Mouse (Mus musculus) kidney, adult 8-10 months (tissue): Measurements from ENCODE around the gene Nxpe5.
"Not testable (repeated sequence)": the region's sequence is repeated elsewhere in the genome, so short reads cannot be mapped to it uniquely, and the experiment has no call there.

Experiments
- DNase-seq, 2 experiments: peaks; one replicate each; pipeline ENCODE4 v3.0.0; 2022

Nxpe5 gene

DNA sequence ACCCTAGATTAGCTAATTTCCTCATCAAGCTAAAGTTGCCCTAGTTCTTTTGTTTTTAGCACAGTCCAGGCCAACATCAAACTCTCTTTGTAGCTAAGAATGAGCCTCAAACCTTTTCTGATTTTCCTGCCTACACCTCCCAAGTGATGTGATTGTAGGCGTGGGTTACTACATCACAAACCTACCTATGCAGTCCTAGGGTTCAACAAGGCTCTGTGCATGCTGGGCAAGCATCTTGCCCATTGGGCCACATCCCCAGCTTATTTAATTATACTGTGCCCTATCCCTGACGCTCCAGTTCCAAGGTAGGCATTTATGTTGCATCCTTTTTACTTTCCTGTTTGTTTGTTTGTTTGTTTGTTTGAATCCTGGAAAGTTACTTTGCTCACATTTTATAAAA, at the start of gene Nxpe5:
Nxpe5 (plus strand) TSS at position 199 of the 400 bp plus-strand sequence.
- no peak for DNase-seq

- DNase-seq, result peak; percentile 83 to 86
Measured at GRCm38 (mm10) chr5:138186950-138187638, 38.6 kb upstream of the Nxpe5 start, which contains the start of the genes Taf6 and Cnpy4. TSS of gene Taf6 (minus strand) at chr5:138187451. TSS of gene Cnpy4 (plus strand) at chr5:138187485.

- DNase-seq, result peak; percentile 77 to 79
Measured at GRCm38 (mm10) chr5:138187661-138188306, 37.9 kb upstream of the Nxpe5 start.

DNA sequence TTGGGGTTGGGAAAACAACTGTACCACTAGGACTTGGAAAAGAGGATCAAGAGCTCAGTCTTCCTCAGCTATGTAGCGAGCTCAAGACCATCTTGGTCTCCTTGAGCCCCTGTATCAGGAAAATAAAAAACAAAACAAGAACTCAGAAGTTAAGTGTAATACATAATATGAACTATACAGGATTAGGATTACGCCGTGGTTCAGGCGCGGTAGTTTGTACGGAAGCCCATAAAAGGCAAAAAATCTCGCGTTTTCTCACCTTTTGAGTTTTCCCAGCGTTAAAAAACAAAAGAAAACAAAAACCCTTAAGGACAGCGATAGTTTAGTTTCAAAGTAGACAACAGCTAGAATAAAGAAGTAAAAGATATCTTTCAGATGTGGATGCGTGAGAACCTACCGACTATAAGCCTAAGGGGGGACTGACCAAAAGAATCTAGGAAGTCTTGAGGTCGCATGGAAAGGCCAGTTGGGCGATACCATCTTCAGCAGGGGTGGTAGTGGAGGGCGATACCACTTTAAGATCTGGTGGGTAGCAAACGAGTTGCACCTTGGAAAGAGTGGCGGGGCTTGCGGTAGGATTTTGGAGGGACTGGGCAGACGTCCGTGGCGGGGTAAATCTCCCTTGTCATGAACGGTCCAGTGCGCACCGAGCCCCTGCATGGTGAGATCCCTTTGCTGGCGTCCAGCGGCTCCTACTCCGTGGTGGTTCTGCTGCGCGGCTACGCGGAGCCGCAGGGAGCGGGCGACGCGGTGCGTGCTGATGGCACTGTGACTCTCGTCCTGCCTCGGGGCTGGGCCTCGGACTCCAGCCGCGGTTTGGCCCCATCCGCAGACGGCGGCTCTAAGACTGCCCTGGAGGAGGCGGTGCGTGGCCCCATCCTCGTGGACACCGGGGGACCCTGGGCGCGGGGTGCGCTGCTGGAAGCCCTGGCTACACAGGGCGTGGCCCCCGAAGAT, 31.6 kb upstream of the Nxpe5 start, which contains the start of gene Mblac1:
Mblac1 (plus strand) TSS at position 544 of the 957 bp plus-strand sequence.
- peak; percentile 87 to 88 for DNase-seq

- no peak for DNase-seq
Measured at GRCm38 (mm10) chr5:138194755-138195345, 30.8 kb upstream of the Nxpe5 start.

DNA sequence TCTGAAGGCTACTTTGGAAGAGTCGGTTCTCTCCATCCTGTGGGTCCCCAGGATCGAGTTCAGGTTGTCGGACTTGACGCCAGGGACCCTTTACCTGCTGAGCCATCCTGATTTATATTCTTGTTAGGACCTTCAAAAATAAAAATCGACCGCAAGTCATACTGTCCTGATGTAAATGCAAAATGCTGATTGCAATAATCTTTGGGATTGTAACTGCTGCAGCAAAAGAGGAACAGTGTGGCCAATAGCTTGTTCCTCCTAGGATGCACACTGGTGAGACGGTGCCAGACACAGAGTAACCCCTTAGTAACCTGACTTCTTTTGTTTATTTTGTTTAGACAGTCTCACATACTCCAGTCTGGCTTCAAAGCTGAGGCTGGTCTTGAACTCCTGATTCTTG, 30.2 kb upstream of the Nxpe5 start:
- no peak for DNase-seq

DNA sequence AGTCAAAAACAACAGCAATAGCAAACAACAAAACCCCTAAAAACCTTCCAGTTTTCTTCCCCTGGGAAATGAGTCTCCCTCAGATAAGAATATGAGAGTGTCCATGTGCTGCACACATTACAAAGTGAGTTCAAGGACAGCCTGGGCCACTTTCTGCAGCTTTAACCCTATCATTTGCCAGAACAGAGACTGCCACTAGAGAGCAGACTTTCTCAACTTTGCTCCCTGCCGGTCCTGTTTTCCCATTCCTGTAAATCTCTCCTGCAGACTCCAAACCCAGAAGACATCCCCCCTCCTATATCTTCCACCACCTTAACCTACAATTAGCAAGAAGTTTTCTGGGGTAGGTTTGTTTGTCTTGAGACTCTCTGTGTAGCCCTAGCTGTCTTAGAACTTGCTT, 26.1 kb upstream of the Nxpe5 start:
- no peak for DNase-seq

DNA sequence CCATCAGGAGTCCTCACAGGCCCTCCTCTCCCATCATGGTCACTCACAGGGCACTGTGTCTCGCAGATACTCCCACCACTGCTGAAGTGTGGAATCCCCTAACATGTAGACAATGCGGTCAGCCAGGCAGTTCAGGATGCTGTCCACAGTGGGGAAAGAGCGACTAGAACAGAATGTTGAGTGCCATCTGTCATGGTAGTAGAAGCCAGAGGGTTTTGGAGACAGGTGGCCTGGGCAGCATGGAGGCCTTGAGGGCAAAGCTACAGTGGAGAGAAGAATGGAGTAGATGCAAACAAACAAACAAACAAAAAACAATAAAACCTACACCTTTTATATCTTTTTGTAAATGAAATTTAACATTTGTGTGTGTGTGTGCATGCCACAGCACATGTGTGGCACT, 23.6 kb upstream of the Nxpe5 start:
- no peak for DNase-seq

GRCm38 (mm10) chr5:138207253-138207652, 18.4 kb upstream of the Nxpe5 start:
- no peak for DNase-seq

- no peak for DNase-seq
Measured at GRCm38 (mm10) chr5:138207873-138208272, 17.8 kb upstream of the Nxpe5 start.

GRCm38 (mm10) chr5:138216632-138217031, 9.1 kb upstream of the Nxpe5 start:
- DNase-seq, result not testable (repeated sequence)

GRCm38 (mm10) chr5:138219864-138220263, 5.8 kb upstream of the Nxpe5 start:
- no peak for DNase-seq

GRCm38 (mm10) chr5:138222111-138222510, 3.6 kb upstream of the Nxpe5 start:
- DNase-seq, result peak; percentile 88 to 95

DNA sequence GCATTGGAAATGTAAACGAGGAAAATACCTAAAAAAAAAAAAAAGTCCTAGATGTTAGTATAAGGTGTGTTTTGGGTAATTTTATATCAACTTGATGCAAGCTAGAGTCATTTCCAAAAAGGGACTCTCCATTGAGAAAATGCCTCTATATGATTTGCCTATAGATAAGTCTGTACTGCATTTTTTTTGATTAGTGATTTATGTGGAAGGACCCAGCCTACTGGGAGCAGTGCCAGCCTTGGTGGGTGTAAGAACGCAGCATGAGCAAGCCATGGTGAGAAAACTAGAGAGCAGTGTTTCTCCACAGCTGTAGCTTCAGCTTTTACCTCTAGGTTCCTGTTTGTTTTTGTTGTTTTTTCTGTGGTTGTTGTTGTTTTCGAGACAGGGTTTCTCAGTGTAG, 2.4 kb upstream of the Nxpe5 start:
- DNase-seq, result no peak

GRCm38 (mm10) chr5:138226491-138226890, 793 bp downstream of the Nxpe5 start:
- no peak for DNase-seq

GRCm38 (mm10) chr5:138227367-138227766, 1.7 kb downstream of the Nxpe5 start:
- DNase-seq, result no peak

- peak in 1 of 2 experiments; percentile 69 for DNase-seq
Measured at GRCm38 (mm10) chr5:138228026-138228425, 2.3 kb downstream of the Nxpe5 start.

- DNase-seq, result no peak
Measured at GRCm38 (mm10) chr5:138229511-138229910, 3.8 kb downstream of the Nxpe5 start.

DNA sequence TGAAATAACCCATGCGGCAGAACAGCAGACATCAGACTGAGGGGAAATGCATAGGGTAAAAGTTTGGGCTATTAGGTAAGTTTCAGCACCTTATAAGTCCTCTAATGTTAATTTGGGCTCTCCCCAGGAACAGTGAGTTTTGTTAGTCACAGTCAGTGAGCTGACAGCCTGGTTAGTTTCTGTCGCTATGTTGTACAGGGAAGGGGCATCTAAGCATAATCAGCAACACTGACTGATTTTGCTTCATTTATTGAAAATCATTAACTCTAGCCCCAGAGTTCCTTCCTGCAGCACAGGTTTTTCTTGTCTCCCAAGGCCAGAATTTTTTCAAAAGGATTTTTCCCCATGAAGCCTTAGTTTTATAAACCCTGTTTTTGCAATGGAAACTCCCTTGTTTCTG, 8.1 kb downstream of the Nxpe5 start:
- DNase-seq, result no peak

- no peak for DNase-seq
Measured at GRCm38 (mm10) chr5:138234224-138234623, 8.5 kb downstream of the Nxpe5 start.

DNA sequence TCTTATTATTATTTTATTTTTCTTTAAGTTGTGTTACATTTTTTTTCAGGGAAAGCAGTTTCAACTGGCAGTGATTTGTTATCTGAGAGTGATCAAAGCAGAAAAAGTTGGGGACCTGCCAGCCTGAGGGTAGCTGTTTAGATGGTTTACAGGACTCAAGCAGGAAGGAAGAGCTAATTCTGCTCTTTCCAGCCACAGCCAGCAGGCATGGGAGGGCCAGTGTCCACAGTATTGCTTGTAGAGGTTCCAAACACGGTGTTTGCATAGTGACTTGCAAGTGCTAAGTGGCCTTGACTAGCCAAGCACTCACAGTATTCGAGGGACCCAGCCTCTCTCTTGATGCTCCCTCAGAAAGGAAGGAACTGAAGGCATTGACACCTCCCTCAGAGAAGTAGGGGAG, 15.8 kb downstream of the Nxpe5 start:
- no peak for DNase-seq

DNA sequence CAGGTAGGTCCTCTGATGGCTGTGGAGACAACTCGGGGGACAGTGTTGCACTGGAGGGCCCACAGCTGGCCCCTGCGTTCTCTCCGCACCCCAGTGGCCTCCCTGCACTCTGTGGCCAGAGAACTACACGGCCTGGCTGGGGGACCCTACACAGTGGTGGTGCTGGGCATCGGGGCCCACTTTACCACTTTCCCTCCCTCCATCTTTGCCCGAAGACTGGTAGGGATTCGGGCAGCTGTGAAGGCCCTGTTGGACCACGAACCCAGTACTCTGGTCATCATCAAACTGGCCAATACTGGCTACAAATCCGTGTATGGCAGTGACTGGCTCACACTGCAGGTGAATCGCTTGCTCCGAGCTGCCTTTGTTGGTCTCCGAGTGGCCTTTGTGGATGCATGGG, 25.4 kb downstream of the Nxpe5 start:
- no peak for DNase-seq

DNA sequence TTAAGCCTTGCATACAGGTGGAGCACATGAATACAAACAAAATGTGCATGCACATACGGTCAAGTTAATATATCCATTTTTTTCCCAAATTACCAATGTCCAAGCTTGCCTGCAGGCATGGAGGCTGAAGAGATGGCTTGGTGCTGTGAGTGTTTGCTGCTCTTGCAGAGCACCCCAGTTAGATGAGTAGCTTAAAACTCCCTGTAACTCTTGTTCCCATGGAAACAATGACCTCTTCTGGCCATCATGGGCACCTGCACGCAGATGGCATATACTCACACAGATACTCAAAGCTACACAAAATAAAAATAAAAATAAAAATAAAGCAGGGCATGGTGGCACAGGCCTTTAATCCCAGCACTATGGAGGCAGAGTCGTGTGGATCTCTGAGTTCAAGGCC, 27.4 kb downstream of the Nxpe5 start:
- DNase-seq, result no peak
